Mouse (Mus musculus) testis, adult 2 months (tissue): Measurements from ENCODE around the gene Ahcyl2. TPM values are rescaled to one million over a fixed set of nuclear protein-coding genes. Genes with fewer than 3 reads are reported as not detected.

ENCODE experiments used
- H3K27ac ChIP-seq: fragments of 200-500 bp; 2 replicates; pipeline ENCODE4 v1.5.1; 2012; ENCODE audit warnings: low read depth, low read length; ENCODE audit not compliant: control insufficient read depth, insufficient read depth
- H3K27me3 ChIP-seq: fragments of 200-500 bp; 2 replicates; pipeline ENCODE4 v1.6.1; 2012; ENCODE audit warnings: mild to moderate bottlenecking, low read length, moderate library complexity; ENCODE audit not compliant: control insufficient read depth, insufficient read depth
- H3K36me3 ChIP-seq: fragments of 200-500 bp; 2 replicates; pipeline ENCODE4 v1.6.1; 2012; ENCODE audit warnings: mild to moderate bottlenecking, low read length; ENCODE audit not compliant: control insufficient read depth, insufficient read depth
- H3K4me1 ChIP-seq: fragments of 200-500 bp; 2 replicates; pipeline ENCODE4 v1.6.1; 2012; ENCODE audit warnings: low read length; ENCODE audit not compliant: control insufficient read depth, insufficient read depth
- H3K4me3 ChIP-seq: fragments of 200-500 bp; 2 replicates; pipeline ENCODE4 v1.5.1; 2012; ENCODE audit warnings: low read depth, mild to moderate bottlenecking, low read length, moderate library complexity, mixed read lengths; ENCODE audit not compliant: control insufficient read depth
- CTCF ChIP-seq: fragments of 200-500 bp; IDR thresholded peaks from 2 replicates; pipeline ENCODE4 v1.5.1; 2012; ENCODE audit warnings: low read depth, mild to moderate bottlenecking, inconsistent platforms, low read length, moderate library complexity; ENCODE audit not compliant: control insufficient read depth, insufficient read depth, insufficient replicate concordance
- POLR2A ChIP-seq: fragments of 200-500 bp; IDR thresholded peaks from 2 replicates; pipeline ENCODE4 v1.6.1; 2012; ENCODE audit warnings: low read depth, mild to moderate bottlenecking, inconsistent platforms, low read length, moderate library complexity; ENCODE audit not compliant: control insufficient read depth
- polyA plus RNA-seq: library from polyadenylated mRNA; depleted of rRNA; stranded (reverse); fragments of >200 nt; gene quantifications from 2 replicates; pipeline ENCODE4 v1.2.3, GENCODE M21; 2012

The Ahcyl2 gene
- polyA plus RNA-seq, 1 experiment = 118 TPM

DNA sequence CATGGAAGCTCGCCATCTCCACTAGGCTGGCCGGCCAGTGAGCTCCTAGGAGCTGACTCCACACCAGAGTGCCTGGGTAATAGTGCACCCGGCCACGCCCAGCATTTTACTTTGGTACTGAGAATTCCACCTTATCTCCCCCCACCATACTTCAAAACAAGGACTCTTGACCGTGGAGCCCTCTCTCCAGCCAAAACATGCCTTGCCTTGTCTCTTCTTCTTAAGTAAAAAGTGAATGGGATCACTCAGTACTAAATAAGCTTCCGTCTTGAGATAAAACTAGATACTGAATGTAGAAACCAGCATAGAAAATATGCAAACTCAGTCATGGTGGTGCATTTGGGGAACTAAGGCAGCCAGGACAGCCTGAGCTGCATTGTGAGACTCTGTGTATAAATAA lies 90.8 kb downstream of the Ahcyl2 start:
- Histone ChIP-seq H3K4me3 (no peak overlapping the region), H3K27me3 (no peaks in the 10 kb centered on the region), H3K4me1 (no peaks in the 10 kb centered on the region), H3K36me3 (no peaks in the 10 kb centered on the region), H3K27ac (no peak overlapping the region)
- no peak for TF ChIP-seq CTCF
- TF ChIP-seq POLR2A = no peak

DNA sequence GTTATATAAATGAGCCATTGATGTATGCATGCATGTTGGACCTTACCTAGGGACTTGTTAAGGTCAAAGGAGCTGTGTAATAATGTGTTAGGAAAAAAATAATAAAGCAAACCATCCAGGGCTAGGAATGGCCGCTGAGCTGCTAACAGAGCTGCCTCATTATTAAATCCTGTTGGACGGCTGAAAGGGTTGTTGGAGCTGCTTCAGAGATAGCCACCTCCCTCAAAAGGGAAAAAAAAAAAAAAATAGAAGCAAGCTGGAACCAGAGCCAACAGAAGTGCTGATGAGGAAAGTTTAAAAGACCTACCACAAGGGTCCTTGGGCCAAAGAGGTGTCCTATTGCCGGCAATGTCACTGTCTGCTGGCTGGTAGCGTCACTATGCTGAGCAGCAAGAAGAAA lies 91.5 kb downstream of the Ahcyl2 start:
- no peak for TF ChIP-seq CTCF
- TF ChIP-seq POLR2A = no peak
- H3K4me1 ChIP-seq = no peaks in the 10 kb centered on the region
- no peaks in the 10 kb centered on the region for H3K36me3 ChIP-seq
- H3K27me3 ChIP-seq = no peaks in the 10 kb centered on the region
- H3K4me3 ChIP-seq = no peak overlapping the region
- no peak overlapping the region for H3K27ac ChIP-seq

DNA sequence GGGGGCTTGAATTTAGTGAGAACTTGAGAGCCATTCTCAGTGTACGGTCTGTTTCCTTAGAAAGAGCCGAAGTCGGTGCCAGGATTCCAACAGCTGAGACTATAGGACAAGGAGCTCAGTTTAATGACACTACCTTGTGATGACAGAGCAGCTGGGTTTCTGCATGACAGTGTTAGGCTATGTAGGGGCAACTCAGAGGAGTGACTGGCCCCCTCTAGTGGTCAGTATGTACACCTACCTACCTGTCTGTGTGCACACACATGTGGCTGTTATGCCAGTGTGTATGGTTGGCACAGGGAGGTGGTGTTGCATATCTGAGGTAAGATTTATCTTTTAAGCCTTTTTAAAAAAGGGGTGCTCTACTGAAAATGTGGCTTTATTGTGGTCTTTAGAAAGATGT lies 92.4 kb downstream of the Ahcyl2 start:
- H3K27ac ChIP-seq = no peak overlapping the region
- no peaks in the 10 kb centered on the region for H3K27me3 ChIP-seq
- no peak overlapping the region for H3K4me3 ChIP-seq
- TF ChIP-seq CTCF (peak; percentile 52; the same call in 1 of the 2 replicates), POLR2A (no peak)
- no peaks in the 10 kb centered on the region for H3K36me3 ChIP-seq
- H3K4me1 ChIP-seq = no peaks in the 10 kb centered on the region

DNA sequence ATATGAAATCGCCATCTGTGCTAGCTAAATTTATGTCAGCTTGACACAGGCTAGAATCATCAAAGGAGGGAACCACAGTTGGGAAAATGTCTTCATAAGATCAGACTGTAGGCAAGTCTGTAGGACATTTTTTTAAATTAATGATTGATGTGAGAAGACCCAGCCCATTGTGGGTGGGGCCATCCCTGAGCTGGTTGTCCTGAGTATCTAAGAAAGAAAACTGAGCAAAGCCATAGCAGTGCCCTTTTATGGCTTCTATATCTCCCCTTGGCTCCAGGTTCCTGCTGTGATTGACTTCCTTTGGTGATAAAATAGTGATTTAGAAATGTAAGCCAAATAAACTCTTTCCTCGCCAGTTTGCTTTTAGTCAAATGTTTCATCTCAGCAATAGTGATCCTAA lies 97.1 kb downstream of the Ahcyl2 start:
- H3K4me1 ChIP-seq = no peaks in the 10 kb centered on the region; the same call in 1 of the 2 replicates
- H3K36me3 ChIP-seq = no peaks in the 10 kb centered on the region; the same call in 1 of the 2 replicates
- H3K4me3 ChIP-seq = no peak overlapping the region
- no peak overlapping the region for H3K27ac ChIP-seq
- H3K27me3 ChIP-seq = no peaks in the 10 kb centered on the region
- TF ChIP-seq CTCF = no peak
- no peak for TF ChIP-seq POLR2A

DNA sequence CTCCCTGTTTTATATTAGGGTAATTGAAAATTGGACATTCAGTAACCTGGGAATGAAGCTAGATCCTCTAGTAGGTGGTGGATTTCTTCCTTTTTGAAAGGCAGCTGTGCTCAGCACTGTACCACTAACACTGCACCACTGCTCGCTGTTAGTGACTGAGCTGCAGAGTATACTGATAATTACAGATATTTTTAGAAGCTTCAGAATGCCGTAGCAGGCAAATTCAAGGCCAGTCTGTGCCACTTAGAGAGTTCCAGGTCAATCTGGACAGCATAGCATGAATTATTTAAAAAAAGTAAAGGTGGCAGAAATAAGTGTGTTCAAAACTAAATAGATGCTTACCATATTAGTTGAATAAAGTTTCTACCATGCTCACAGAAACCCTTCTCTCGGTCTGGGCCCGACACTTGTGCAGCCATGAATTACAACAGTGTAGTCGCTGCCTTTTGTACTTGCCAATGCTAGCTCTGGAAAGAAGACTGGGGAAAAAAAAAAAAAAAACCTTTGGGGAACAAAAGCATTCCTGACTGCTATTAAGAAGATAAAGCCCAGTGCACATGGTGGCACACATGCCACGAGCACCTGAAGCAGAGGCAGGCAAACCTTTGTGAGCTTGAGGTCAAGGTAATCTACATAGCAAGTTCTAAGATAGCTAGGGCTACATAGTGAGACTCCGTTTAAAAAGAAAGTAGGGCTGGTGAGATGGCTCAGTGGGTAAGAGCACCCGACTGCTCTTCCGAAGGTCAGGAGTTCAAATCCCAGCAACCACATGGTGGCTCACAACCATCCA lies 99.3 kb downstream of the Ahcyl2 start:
- Histone ChIP-seq H3K27me3 (no peaks in the 10 kb centered on the region), H3K27ac (no peak overlapping the region), H3K4me3 (no peak overlapping the region), H3K36me3 (peaks cover 1% of the 10 kb centered on the region; the same call in 1 of the 2 replicates), H3K4me1 (no peaks in the 10 kb centered on the region; the same call in 1 of the 2 replicates)
- TF ChIP-seq CTCF = no peak
- TF ChIP-seq POLR2A = no peak

DNA sequence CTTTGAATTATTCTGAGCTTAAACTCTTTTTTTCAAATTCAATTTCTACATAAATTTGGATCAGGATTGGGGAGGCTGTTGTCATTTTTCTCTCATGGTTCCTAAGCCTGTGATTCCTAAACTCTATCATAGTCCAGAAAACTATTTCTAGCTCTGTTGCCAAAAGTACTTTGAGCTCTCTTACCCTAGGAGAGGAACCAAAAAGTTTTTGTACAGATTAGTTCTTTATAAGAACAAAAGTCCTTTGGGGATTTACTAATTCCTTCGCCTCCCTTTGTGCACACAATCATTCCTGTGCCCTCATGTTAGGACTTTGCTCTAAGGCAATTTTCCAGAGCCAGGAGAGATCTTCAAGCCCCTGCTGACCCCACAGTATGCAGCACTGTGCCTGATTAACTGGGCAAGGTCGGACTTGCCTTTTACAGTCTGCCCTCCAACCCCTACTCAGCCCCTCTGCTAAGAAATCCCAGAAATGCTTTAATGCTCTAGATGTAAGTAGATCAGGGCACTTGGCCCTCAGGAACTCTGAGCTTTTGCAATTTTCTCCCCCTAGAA lies 100.6 kb downstream of the Ahcyl2 start:
- H3K4me1 ChIP-seq = no peaks in the 10 kb centered on the region; the same call in 1 of the 2 replicates
- H3K27ac ChIP-seq = no peak overlapping the region
- H3K36me3 ChIP-seq = peaks cover 1% of the 10 kb centered on the region; the same call in 1 of the 2 replicates
- TF ChIP-seq POLR2A (no peak), CTCF (no peak)
- no peaks in the 10 kb centered on the region for H3K27me3 ChIP-seq
- no peak overlapping the region for H3K4me3 ChIP-seq

DNA sequence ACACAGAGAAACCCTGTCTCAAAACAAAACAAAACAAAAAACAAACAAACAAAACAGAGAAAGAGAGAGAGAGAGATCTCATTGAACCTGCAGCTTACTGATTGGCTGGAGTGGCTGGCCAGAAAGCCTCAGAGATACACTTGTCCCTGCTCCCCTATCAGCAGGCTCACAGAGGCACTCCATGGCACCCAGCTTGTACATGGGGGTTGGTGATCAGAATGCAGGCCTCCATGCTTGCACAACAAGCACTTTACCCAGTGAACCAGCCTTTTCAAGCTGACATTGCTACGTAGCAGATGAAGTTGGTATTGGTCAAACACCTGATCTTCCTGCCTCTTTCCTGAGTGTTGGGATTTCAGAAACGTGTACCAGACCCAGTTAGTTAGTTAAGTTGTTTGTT lies 105.8 kb downstream of the Ahcyl2 start:
- 0 out of 2 replicates have a peak, but pooled peaks cover 1% of the 10 kb centered on the region for H3K36me3 ChIP-seq
- no peaks in the 10 kb centered on the region for H3K27me3 ChIP-seq
- no peak overlapping the region for H3K27ac ChIP-seq
- no peak overlapping the region for H3K4me3 ChIP-seq
- no peaks in the 10 kb centered on the region for H3K4me1 ChIP-seq
- no peak for TF ChIP-seq CTCF
- TF ChIP-seq POLR2A = no peak
